In genomic region chr4:88697108-88697507, GRCm38 (mm10) we compare ENCODE assay signal across 24 mouse cellular contexts. TPM values are rescaled to one million over a fixed set of nuclear protein-coding genes. Genes with fewer than 3 reads are reported as not detected.
DNase-seq lines count a peak whose midpoint lies in the region; ATAC-seq lines count a peak whose summit lies in the region.
"Had no signal": no experiment of that assay in that cellular context is flagged by ENCODE, and none has a peak within 500 bp of the region (broad histone marks: within the 10 kb centered on the region; RNA-seq: fewer than 3 reads in every experiment).

No protein-coding gene starts in this region.

- no peaks in the 10 kb centered on the region for H3K36me3 ChIP-seq in megakaryocyte, embryonic 14.5 days (replicated peaks; ENCODE audit: low read length)
- H3K36me3 ChIP-seq in intestine, embryonic 15.5 days = no peaks in the 10 kb centered on the region
- no peaks in the 10 kb centered on the region for H3K36me3 ChIP-seq in midbrain, embryonic 15.5 days (replicated peaks)
- H3K36me3 ChIP-seq: embryonic facial prominence, embryonic 10.5 days; embryonic facial prominence, embryonic 12.5 days; forebrain, embryonic 15.5 days; G1E had no signal

- H3K27me3 ChIP-seq in megakaryocyte, embryonic 14.5 days (replicated peaks) = no peaks in the 10 kb centered on the region
- H3K27me3 ChIP-seq in intestine, embryonic 15.5 days (replicated peaks) = no peaks in the 10 kb centered on the region
- no peaks in the 10 kb centered on the region for H3K27me3 ChIP-seq in midbrain, embryonic 15.5 days (replicated peaks)
- H3K27me3 ChIP-seq: embryonic facial prominence, embryonic 12.5 days; forebrain, embryonic 13.5 days; forebrain, embryonic 15.5 days had no signal

- no peak for ATAC-seq in megakaryocyte, adult 5-6 weeks (ENCODE audit: poor library complexity, severe bottlenecking)
- ATAC-seq in intestine, embryonic 15.5 days = no peak
- no peak for ATAC-seq in midbrain, embryonic 15.5 days (replicated peaks)

- H3K4me1 ChIP-seq in megakaryocyte, embryonic 14.5 days = peaks cover 86% of the 10 kb centered on the region
- no peaks in the 10 kb centered on the region for H3K4me1 ChIP-seq in intestine, embryonic 15.5 days (replicated peaks)
- H3K4me1 ChIP-seq in midbrain, embryonic 15.5 days = no peaks in the 10 kb centered on the region
- H3K4me1 ChIP-seq: embryonic facial prominence, embryonic 10.5 days; embryonic facial prominence, embryonic 12.5 days; forebrain, embryonic 13.5 days; forebrain, embryonic 15.5 days had no signal

- no peak overlapping the region for H3K4me2 ChIP-seq in intestine, embryonic 15.5 days (replicated peaks)
- H3K4me2 ChIP-seq in midbrain, embryonic 15.5 days = no peak overlapping the region
- H3K4me2 ChIP-seq: embryonic facial prominence, embryonic 12.5 days; forebrain, embryonic 13.5 days; forebrain, embryonic 15.5 days had no signal

- WGBS in intestine, embryonic 15.5 days = 55% methylated on average over 6 of the region's 6 CpGs
- WGBS in midbrain, embryonic 15.5 days = 60% methylated on average over 6 of the region's 6 CpGs

- no peak overlapping the region for H3K9ac ChIP-seq in intestine, embryonic 15.5 days
- H3K9ac ChIP-seq in midbrain, embryonic 15.5 days = no peak overlapping the region
- H3K9ac ChIP-seq: embryonic facial prominence, embryonic 12.5 days; forebrain, embryonic 13.5 days; forebrain, embryonic 15.5 days; forebrain, postnatal 0 days had no signal

- DNase-seq in kidney, adult 9 months = peak; percentile 51
- no peak for DNase-seq in kidney, adult 11 months
- DNase-seq in ZHBTc4 (ENCODE audit: low read depth, low spot score) = peak; percentile 8

- H3K9me3 ChIP-seq in megakaryocyte, embryonic 14.5 days = no peaks in the 10 kb centered on the region
- no peaks in the 10 kb centered on the region for H3K9me3 ChIP-seq in intestine, embryonic 15.5 days
- no peaks in the 10 kb centered on the region for H3K9me3 ChIP-seq in midbrain, embryonic 15.5 days
- H3K9me3 ChIP-seq: embryonic facial prominence, embryonic 10.5 days; embryonic facial prominence, embryonic 12.5 days; forebrain, embryonic 13.5 days; forebrain, embryonic 15.5 days; G1E had no signal

- H3K27ac ChIP-seq in intestine, embryonic 15.5 days = no peak overlapping the region
- H3K27ac ChIP-seq in midbrain, embryonic 15.5 days = no peak overlapping the region
- H3K27ac ChIP-seq: embryonic facial prominence, embryonic 10.5 days; embryonic facial prominence, embryonic 12.5 days; forebrain, embryonic 13.5 days; forebrain, embryonic 15.5 days had no signal

- peak overlapping the region; percentile 9 for H3K4me3 ChIP-seq in megakaryocyte, embryonic 14.5 days (replicated peaks)
- H3K4me3 ChIP-seq in intestine, embryonic 15.5 days (replicated peaks) = no peak overlapping the region
- no peak overlapping the region for H3K4me3 ChIP-seq in midbrain, embryonic 15.5 days
- H3K4me3 ChIP-seq: embryonic facial prominence, embryonic 10.5 days; embryonic facial prominence, embryonic 12.5 days; forebrain, embryonic 13.5 days; forebrain, embryonic 15.5 days had no signal

RNA-seq across cellular contexts. Expression of gene Ifnab, which starts 5.9 kb away (rescaled TPM):
- polyA plus RNA-seq in megakaryocyte, embryonic 14.5 days (2012; ENCODE audit: insufficient read depth, low replicate concordance) = not detected in 2 replicates
- total RNA-seq in megakaryocyte, adult 5-6 weeks (2015) = not detected in 2 replicates
- not detected in 2 replicates for total RNA-seq in megakaryocyte, adult 5-6 weeks (2017)
- polyA plus RNA-seq in intestine, embryonic 15.5 days (2015; fragmentation: Nextera tagmentation; extraction: Ambion mirVana) = not detected in 2 replicates
- polyA plus RNA-seq in midbrain, embryonic 15.5 days (2015; fragmentation: Nextera tagmentation; extraction: Ambion mirVana) = not detected in 2 replicates
- total RNA-seq: adrenal gland, adult 2 months; adrenal gland, postnatal 10 days; adrenal gland, postnatal 25 days; adrenal gland, postnatal 4 days; CH12.LX; common myeloid progenitor, adult 5-6 weeks; forebrain, postnatal 0 days; G1E had no signal
- polyA plus RNA-seq: adrenal gland, adult 2 months; brain, embryonic 14.5 days; CD4-positive, CD25-positive, alpha-beta regulatory T cell, adult 4 months; embryonic facial prominence, embryonic 10.5 days; embryonic facial prominence, embryonic 12.5 days; embryonic facial prominence, embryonic 14.5 days; forebrain, embryonic 11.5 days; forebrain, embryonic 13.5 days; forebrain, embryonic 15.5 days; forebrain, postnatal 0 days; G1E; Patski had no signal

RNA-seq across cellular contexts. Expression of gene Ifna2, which starts 13.4 kb away (rescaled TPM):
- polyA plus RNA-seq in megakaryocyte, embryonic 14.5 days (2012; ENCODE audit: insufficient read depth, low replicate concordance) = not detected in 2 replicates
- total RNA-seq in megakaryocyte, adult 5-6 weeks (2015) = not detected in 2 replicates
- total RNA-seq in megakaryocyte, adult 5-6 weeks (2017) = not detected in 2 replicates
- polyA plus RNA-seq in intestine, embryonic 15.5 days (2015; fragmentation: Nextera tagmentation; extraction: Ambion mirVana) = not detected in 2 replicates
- polyA plus RNA-seq in midbrain, embryonic 15.5 days (2015; fragmentation: Nextera tagmentation; extraction: Ambion mirVana) = not detected in 2 replicates
- total RNA-seq: adrenal gland, adult 2 months; adrenal gland, postnatal 10 days; adrenal gland, postnatal 25 days; adrenal gland, postnatal 4 days; CH12.LX; common myeloid progenitor, adult 5-6 weeks; forebrain, postnatal 0 days; G1E had no signal
- polyA plus RNA-seq: adrenal gland, adult 2 months; brain, embryonic 14.5 days; CD4-positive, CD25-positive, alpha-beta regulatory T cell, adult 4 months; embryonic facial prominence, embryonic 10.5 days; embryonic facial prominence, embryonic 12.5 days; embryonic facial prominence, embryonic 14.5 days; forebrain, embryonic 11.5 days; forebrain, embryonic 13.5 days; forebrain, embryonic 15.5 days; forebrain, postnatal 0 days; G1E; Patski had no signal

RNA-seq across cellular contexts. Expression of gene Ifna16, which starts 20.4 kb away (rescaled TPM):
- not detected in 2 replicates for polyA plus RNA-seq in megakaryocyte, embryonic 14.5 days (2012; ENCODE audit: insufficient read depth, low replicate concordance)
- not detected in 2 replicates for total RNA-seq in megakaryocyte, adult 5-6 weeks (2015)
- total RNA-seq in megakaryocyte, adult 5-6 weeks (2017) = not detected in 2 replicates
- polyA plus RNA-seq in intestine, embryonic 15.5 days (2015; fragmentation: Nextera tagmentation; extraction: Ambion mirVana) = not detected in 2 replicates
- polyA plus RNA-seq in midbrain, embryonic 15.5 days (2015; fragmentation: Nextera tagmentation; extraction: Ambion mirVana) = not detected in 2 replicates
- total RNA-seq: adrenal gland, adult 2 months; adrenal gland, postnatal 10 days; adrenal gland, postnatal 25 days; adrenal gland, postnatal 4 days; CH12.LX; common myeloid progenitor, adult 5-6 weeks; forebrain, postnatal 0 days; G1E had no signal
- polyA plus RNA-seq: adrenal gland, adult 2 months; brain, embryonic 14.5 days; CD4-positive, CD25-positive, alpha-beta regulatory T cell, adult 4 months; embryonic facial prominence, embryonic 10.5 days; embryonic facial prominence, embryonic 12.5 days; embryonic facial prominence, embryonic 14.5 days; forebrain, embryonic 11.5 days; forebrain, embryonic 13.5 days; forebrain, embryonic 15.5 days; forebrain, postnatal 0 days; G1E; Patski had no signal

RNA-seq across cellular contexts. Expression of gene Gm26566, which starts 24.5 kb away (rescaled TPM):
- polyA plus RNA-seq in megakaryocyte, embryonic 14.5 days (2012; ENCODE audit: insufficient read depth, low replicate concordance) = 0.27 TPM in 1 of 2 replicates, not detected in the other
- total RNA-seq in megakaryocyte, adult 5-6 weeks (2015) = not detected in 2 replicates
- 0.55 TPM in 1 of 2 replicates, not detected in the other for total RNA-seq in megakaryocyte, adult 5-6 weeks (2017)
- polyA plus RNA-seq in intestine, embryonic 15.5 days (2015; fragmentation: Nextera tagmentation; extraction: Ambion mirVana) = 0.80 and 0.97 TPM in 2 replicates
- polyA plus RNA-seq in midbrain, embryonic 15.5 days (2015; fragmentation: Nextera tagmentation; extraction: Ambion mirVana) = 1.2 and 1.6 TPM in 2 replicates
- polyA plus RNA-seq: CD4-positive, CD25-positive, alpha-beta regulatory T cell, adult 4 months had no signal

RNA-seq across cellular contexts. Expression of gene Klhl9, which starts 25.2 kb away (rescaled TPM):
- 1.4 and 2.6 TPM in 2 replicates for polyA plus RNA-seq in megakaryocyte, embryonic 14.5 days (2012; ENCODE audit: insufficient read depth, low replicate concordance)
- total RNA-seq in megakaryocyte, adult 5-6 weeks (2015) = 56.7 and 61.1 TPM in 2 replicates
- total RNA-seq in megakaryocyte, adult 5-6 weeks (2017) = 83.8 and 85.5 TPM in 2 replicates
- 75.3 and 89.4 TPM in 2 replicates for polyA plus RNA-seq in intestine, embryonic 15.5 days (2015; fragmentation: Nextera tagmentation; extraction: Ambion mirVana)
- polyA plus RNA-seq in midbrain, embryonic 15.5 days (2015; fragmentation: Nextera tagmentation; extraction: Ambion mirVana) = 112 and 117 TPM in 2 replicates
